Mouse (Mus musculus): ENCODE data around the gene Cbll1. TPM values are rescaled to one million over a fixed set of nuclear protein-coding genes. Genes with fewer than 3 reads are reported as not detected.

The Cbll1 gene
- polyA plus RNA-seq (2015; fragmentation: Nextera tagmentation; extraction: Ambion mirVana): 13.9 TPM in 2 replicates

DNA sequence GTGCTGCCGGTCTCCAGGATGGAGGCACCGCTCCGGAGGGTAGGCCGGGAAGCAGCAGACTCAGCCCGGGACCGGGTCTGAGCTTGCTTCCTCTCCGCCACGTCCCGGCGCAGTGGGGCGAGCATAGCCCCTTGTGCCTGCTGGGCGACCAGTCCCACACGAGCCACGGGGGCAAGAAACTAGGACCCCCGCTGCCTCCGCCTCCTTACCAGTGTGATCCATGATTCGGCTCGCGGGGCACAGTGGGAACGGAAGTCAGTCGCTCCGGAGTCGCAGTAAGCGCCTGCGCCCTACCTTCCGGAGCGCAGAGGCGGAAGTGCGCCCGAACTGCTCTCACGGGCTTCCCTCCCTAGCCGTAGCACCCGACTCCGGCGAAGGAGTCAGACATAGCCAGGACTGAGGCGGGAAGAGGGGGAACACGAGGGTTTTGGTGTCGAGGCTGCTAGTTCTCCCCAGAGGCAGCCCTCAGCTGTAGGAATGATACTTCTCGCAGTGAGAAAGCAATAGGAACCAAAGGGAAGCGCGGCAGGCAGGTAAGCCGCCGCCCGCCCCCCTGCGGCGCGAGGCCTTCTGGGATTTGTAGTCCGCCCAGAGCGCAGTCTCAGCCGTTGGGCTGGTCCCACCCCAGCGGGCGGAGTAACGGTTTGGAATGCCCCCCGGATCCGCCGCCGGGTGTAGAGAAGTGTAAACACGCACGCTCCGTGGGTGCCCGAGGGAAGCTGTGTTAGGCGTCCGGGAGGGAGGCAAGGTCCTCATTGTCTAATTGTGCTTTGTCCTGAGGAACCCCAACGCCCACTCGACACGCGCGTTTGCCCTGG lies at the start of gene Cbll1:
Cbll1 (minus strand) TSS at position 303 of the 818 bp plus-strand sequence.
- Histone ChIP-seq H3K9me3 (no peaks in the 10 kb centered on the region), H3K4me3 (replicated peaks) (peak within 1 kb of the TSS; percentile 94), H3K36me3 (no peaks in the 10 kb centered on the region), H3K4me2 (replicated peaks) (peak within 1 kb of the TSS; percentile 84), H3K9ac (peak within 1 kb of the TSS; percentile 88), H3K27ac (peak within 1 kb of the TSS; percentile 87), H3K27me3 (replicated peaks) (no peaks in the 10 kb centered on the region), H3K4me1 (replicated peaks) (peaks cover 11% of the 10 kb centered on the region)
- peak; percentile 99 for ATAC-seq
- 0% methylated on average over 68 of the region's 68 CpGs for WGBS

DNA sequence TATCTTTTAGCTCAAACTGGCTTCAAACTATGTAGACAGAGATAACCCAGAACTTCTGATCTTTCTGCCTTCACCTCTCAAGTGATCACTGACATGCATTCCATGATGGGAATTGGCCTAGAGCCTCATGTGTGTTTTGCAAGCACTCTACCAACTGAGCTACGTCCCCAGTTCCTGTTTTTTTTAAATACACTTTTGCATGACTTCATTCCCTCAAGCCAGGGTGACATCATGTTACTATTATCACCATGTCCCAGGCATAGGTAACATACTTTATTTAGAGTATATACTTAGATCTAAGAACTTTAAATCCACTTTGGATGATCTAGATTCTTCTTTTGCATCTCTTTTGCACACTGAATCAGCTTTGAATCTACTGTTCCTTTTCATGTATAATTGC lies 46.6 kb upstream of the Cbll1 start:
- 60% methylated on average over 1 of the region's 1 CpGs for WGBS
- no peak for ATAC-seq

GRCm38 (mm10) chr12:31545219-31545618 lies 45.8 kb upstream of the Cbll1 start:
- Histone ChIP-seq H3K9me3 (no peaks in the 10 kb centered on the region), H3K27ac (no peak overlapping the region), H3K4me2 (replicated peaks) (no peak overlapping the region), H3K27me3 (replicated peaks) (no peaks in the 10 kb centered on the region), H3K4me1 (replicated peaks) (no peaks in the 10 kb centered on the region), H3K9ac (no peak overlapping the region), H3K4me3 (replicated peaks) (no peak overlapping the region), H3K36me3 (no peaks in the 10 kb centered on the region)
- WGBS: 42% methylated on average over 2 of the region's 2 CpGs
- ATAC-seq: no peak

More for the DNA sequence above, 46.6 kb upstream of the Cbll1 start:
- H3K4me3 ChIP-seq (replicated peaks): no peak overlapping the region
- no peak overlapping the region for H3K9ac ChIP-seq
- H3K9me3 ChIP-seq: no peaks in the 10 kb centered on the region
- H3K36me3 ChIP-seq: no peaks in the 10 kb centered on the region
- no peak overlapping the region for H3K27ac ChIP-seq
- H3K4me1 ChIP-seq (replicated peaks): no peaks in the 10 kb centered on the region
- H3K4me2 ChIP-seq (replicated peaks): no peak overlapping the region
- no peaks in the 10 kb centered on the region for H3K27me3 ChIP-seq (replicated peaks)

DNA sequence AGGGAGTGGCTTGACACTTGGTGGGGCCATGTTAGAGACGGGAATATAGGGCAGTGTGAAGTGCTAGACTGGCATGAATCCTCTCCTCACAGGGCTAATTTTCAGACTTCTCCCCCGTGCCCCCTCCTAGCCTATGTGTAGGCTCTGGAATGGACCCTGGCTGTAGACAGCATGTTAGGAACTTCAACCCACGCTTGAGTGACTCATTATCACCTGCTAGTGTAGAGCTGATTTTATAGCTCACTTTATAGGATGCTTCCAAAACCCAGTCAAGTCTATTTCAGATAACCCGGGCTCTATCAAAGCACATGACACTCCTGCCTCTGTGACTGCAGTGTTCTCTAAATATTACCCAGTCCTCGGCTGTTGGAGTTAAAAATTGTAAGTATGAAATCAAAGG lies 42.1 kb upstream of the Cbll1 start:
- no peak overlapping the region for H3K4me3 ChIP-seq (replicated peaks)
- H3K9ac ChIP-seq: no peak overlapping the region
- no peak for ATAC-seq
- H3K27ac ChIP-seq: no peak overlapping the region
- 74% methylated on average over 5 of the region's 5 CpGs for WGBS
- H3K9me3 ChIP-seq: no peaks in the 10 kb centered on the region
- no peaks in the 10 kb centered on the region for H3K4me1 ChIP-seq (replicated peaks)
- H3K36me3 ChIP-seq: no peaks in the 10 kb centered on the region
- no peak overlapping the region for H3K4me2 ChIP-seq (replicated peaks)
- no peaks in the 10 kb centered on the region for H3K27me3 ChIP-seq (replicated peaks)

DNA sequence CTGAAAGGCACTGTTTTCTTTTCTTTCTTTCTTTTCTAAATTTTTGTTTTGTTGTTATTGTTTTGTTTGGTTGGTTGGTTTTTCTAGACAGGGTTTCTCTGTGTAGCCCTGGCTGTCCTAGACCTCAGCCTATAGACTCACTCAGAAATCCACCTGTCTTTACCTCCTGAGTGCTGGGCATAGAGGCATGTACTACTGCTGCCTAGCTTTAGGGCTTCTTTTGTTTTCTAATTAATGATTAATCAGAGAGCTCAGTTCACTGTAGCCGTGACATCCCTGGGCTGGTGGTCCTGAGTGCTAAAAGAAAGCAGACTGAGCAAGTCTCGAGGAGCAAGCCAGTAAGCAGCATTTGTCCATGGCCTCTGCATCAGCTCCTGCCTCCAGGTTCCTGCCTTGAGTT lies 40.4 kb upstream of the Cbll1 start:
- 58% methylated on average over 2 of the region's 2 CpGs for WGBS
- Histone ChIP-seq H3K4me2 (replicated peaks) (no peak overlapping the region), H3K9ac (no peak overlapping the region), H3K27ac (no peak overlapping the region), H3K36me3 (no peaks in the 10 kb centered on the region), H3K9me3 (no peaks in the 10 kb centered on the region), H3K4me3 (replicated peaks) (no peak overlapping the region), H3K27me3 (replicated peaks) (no peaks in the 10 kb centered on the region), H3K4me1 (replicated peaks) (no peaks in the 10 kb centered on the region)
- ATAC-seq: no peak

- H3K9ac ChIP-seq: no peak overlapping the region
- H3K36me3 ChIP-seq: no peaks in the 10 kb centered on the region
- H3K27me3 ChIP-seq (replicated peaks): no peaks in the 10 kb centered on the region
- no peak overlapping the region for H3K4me3 ChIP-seq (replicated peaks)
- H3K4me1 ChIP-seq (replicated peaks): no peaks in the 10 kb centered on the region
- H3K9me3 ChIP-seq: no peaks in the 10 kb centered on the region
- no peak for ATAC-seq
- 65% methylated on average over 7 of the region's 7 CpGs for WGBS
- no peak overlapping the region for H3K4me2 ChIP-seq (replicated peaks)
- H3K27ac ChIP-seq: no peak overlapping the region
Observed at GRCm38 (mm10) chr12:31537515-31538230, 38.3 kb upstream of the Cbll1 start.

DNA sequence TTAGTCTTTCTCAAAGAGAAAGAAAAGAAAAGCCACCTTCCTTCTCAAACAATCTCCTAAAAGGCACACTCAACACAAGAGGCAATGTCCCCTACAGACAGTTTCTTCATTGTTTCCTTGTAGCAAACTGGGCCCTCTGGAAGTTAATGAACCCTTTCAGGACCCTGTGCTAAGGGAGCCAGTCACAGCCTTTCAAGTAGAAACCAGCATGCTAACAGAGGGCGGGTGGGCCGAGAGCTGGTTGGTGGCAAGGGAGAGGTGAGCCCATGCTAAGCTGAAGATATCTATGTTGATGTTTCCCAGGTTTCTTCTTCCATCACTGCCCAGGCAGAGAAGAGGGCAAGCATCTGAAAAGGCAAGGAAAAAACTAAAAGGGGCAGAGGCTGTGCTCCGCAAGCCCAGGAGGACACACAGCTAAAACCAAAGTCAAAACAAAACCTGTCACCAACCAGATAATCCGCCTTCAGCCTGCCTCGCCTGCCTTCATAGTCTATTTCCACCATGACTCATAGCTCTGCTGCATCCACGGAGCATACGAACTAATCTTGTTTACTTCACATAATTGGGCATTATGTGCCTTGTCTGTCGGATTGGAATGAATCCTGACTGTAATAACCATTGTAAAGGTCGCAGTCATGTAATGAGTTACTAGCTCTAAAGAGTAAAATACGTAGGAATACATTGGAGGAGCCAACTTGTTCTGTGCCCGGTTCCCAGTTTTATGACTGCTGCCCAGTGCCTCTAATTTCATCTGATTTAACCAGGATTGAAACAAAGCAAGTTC lies 34.8 kb upstream of the Cbll1 start:
- no peaks in the 10 kb centered on the region for H3K36me3 ChIP-seq
- no peaks in the 10 kb centered on the region for H3K9me3 ChIP-seq
- no peak overlapping the region for H3K4me3 ChIP-seq (replicated peaks)
- no peak overlapping the region for H3K9ac ChIP-seq
- peak; percentile 39 for ATAC-seq
- WGBS: 55% methylated on average over 11 of the region's 11 CpGs
- no peak overlapping the region for H3K27ac ChIP-seq
- no peak overlapping the region for H3K4me2 ChIP-seq (replicated peaks)
- H3K4me1 ChIP-seq (replicated peaks): no peaks in the 10 kb centered on the region
- H3K27me3 ChIP-seq (replicated peaks): no peaks in the 10 kb centered on the region

DNA sequence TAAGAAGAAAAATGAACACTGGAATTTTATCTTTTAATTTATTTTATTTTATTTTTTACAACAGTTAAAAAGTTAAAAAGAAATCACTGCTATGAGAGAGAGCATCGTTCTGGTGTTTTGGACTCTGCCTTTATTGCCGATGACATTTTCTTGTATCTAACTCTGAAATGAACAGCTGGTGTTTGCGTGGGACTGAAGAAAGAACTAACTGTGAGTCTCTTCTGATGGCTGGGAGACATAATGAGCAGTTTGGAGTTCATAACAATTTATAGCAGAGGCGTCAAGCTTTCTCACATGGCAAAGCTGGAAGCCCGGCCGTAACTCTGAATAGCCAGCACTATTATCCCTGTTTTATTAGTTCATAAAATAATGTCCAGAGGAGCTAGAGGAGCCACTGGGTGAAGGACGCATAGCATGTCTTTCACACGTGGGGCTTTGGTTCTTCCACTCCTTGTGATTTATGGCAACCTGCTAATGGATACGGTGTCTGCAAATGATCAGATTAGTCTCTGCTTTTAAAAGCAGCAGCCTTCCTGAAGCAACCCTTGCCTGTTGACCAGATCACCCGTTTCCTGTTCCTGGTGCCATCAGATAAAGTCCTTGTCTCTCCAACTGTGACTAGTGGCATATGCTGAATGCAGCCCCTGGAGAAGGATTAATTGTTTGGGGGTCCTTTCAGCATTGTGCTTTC lies 33.9 kb upstream of the Cbll1 start:
- no peak for ATAC-seq
- no peak overlapping the region for H3K4me2 ChIP-seq (replicated peaks)
- H3K27ac ChIP-seq: no peak overlapping the region
- H3K4me1 ChIP-seq (replicated peaks): no peaks in the 10 kb centered on the region
- no peaks in the 10 kb centered on the region for H3K27me3 ChIP-seq (replicated peaks)
- H3K36me3 ChIP-seq: no peaks in the 10 kb centered on the region
- H3K9ac ChIP-seq: no peak overlapping the region
- no peak overlapping the region for H3K4me3 ChIP-seq (replicated peaks)
- WGBS: 36% methylated on average over 10 of the region's 10 CpGs
- H3K9me3 ChIP-seq: no peaks in the 10 kb centered on the region

- 78% methylated on average over 14 of the region's 14 CpGs for WGBS
- H3K36me3 ChIP-seq: no peaks in the 10 kb centered on the region
- no peaks in the 10 kb centered on the region for H3K9me3 ChIP-seq
- no peaks in the 10 kb centered on the region for H3K4me1 ChIP-seq (replicated peaks)
- no peak overlapping the region for H3K4me2 ChIP-seq (replicated peaks)
- no peak overlapping the region for H3K27ac ChIP-seq
- no peak overlapping the region for H3K9ac ChIP-seq
- no peaks in the 10 kb centered on the region for H3K27me3 ChIP-seq (replicated peaks)
- no peak overlapping the region for H3K4me3 ChIP-seq (replicated peaks)
- no peak for ATAC-seq
Observed at GRCm38 (mm10) chr12:31532054-31532453, 32.6 kb upstream of the Cbll1 start.

- no peak for ATAC-seq
- no peaks in the 10 kb centered on the region for H3K4me1 ChIP-seq (replicated peaks)
- no peak overlapping the region for H3K27ac ChIP-seq
- no peaks in the 10 kb centered on the region for H3K27me3 ChIP-seq (replicated peaks)
- H3K4me3 ChIP-seq (replicated peaks): no peak overlapping the region
- H3K9ac ChIP-seq: no peak overlapping the region
- no peak overlapping the region for H3K4me2 ChIP-seq (replicated peaks)
- no peaks in the 10 kb centered on the region for H3K36me3 ChIP-seq
- no peaks in the 10 kb centered on the region for H3K9me3 ChIP-seq
- 53% methylated on average over 6 of the region's 6 CpGs for WGBS
Observed at GRCm38 (mm10) chr12:31527407-31527806, 28.0 kb upstream of the Cbll1 start.

DNA sequence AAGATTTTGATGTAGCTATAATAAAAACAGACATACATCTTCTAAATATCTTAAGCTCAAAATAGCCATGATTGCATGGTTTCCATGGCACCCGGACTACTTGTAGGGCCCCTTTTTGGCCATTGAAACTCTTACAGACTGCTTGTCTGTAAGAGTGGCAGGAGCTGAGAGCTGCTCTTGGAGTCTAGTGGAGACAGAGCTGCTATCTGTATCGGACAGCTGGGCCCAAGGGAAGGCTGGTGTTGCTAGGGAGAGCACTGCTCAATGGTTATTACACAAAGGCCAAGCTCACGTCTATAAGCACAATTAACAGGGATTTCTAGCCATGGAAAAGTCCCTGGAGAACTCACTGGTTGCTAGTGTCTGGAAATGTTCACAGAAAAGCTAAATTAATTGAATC lies 22.0 kb upstream of the Cbll1 start:
- Histone ChIP-seq H3K4me1 (replicated peaks) (no peaks in the 10 kb centered on the region), H3K9me3 (no peaks in the 10 kb centered on the region), H3K9ac (no peak overlapping the region), H3K36me3 (no peaks in the 10 kb centered on the region), H3K27me3 (replicated peaks) (no peaks in the 10 kb centered on the region), H3K4me2 (replicated peaks) (no peak overlapping the region), H3K27ac (no peak overlapping the region), H3K4me3 (replicated peaks) (no peak overlapping the region)
- no peak for ATAC-seq
- WGBS: 74% methylated on average over 3 of the region's 3 CpGs

DNA sequence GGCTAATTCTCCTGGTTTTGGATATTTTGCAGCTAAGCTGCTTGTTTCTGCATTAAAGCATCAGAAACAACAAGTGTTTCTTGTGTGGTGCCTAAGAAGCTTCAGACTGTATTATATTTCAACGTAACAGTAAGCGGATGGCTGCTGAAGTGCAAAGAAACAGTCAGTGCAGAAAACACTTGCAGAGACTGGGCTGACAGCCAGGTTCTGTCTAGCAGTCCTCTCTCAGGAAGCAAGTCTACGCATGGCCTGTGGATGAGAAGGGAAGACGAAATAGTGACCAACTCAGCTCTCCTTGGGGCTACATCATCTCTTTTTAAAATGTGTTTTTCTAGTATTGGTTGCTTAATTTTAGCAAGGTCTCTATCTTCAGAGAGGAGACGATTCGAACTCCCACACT lies 20.7 kb upstream of the Cbll1 start:
- H3K27me3 ChIP-seq (replicated peaks): no peaks in the 10 kb centered on the region
- no peaks in the 10 kb centered on the region for H3K4me1 ChIP-seq (replicated peaks)
- H3K9ac ChIP-seq: no peak overlapping the region
- WGBS: 65% methylated on average over 6 of the region's 6 CpGs
- H3K9me3 ChIP-seq: no peaks in the 10 kb centered on the region
- no peak overlapping the region for H3K4me2 ChIP-seq (replicated peaks)
- no peaks in the 10 kb centered on the region for H3K36me3 ChIP-seq
- no peak overlapping the region for H3K27ac ChIP-seq
- no peak for ATAC-seq
- no peak overlapping the region for H3K4me3 ChIP-seq (replicated peaks)

All from intestine, embryonic 15.5 days (tissue).